Mouse (Mus musculus) left cerebral cortex, adult 2 months (tissue): ENCODE results near the gene Lrrc57. TPM values are rescaled to one million over a fixed set of nuclear protein-coding genes. Genes with fewer than 3 reads are reported as not detected.
A peak's percentile ranks its signal among the peaks of the same experiment; 100 is the strongest.

ENCODE experiments used
- DNase-seq, 2 experiments: peaks; one replicate each; pipeline ENCODE4 v3.0.0; 2021 to 2022; ENCODE audit warnings: low spot score in 2 of 2, mixed read lengths in 1 of 2; ENCODE audit errors: extremely low spot score in 1 of 2
- H3K27ac ChIP-seq: fragments of 200-600 bp; 2 replicates; pipeline ENCODE4 v1.8.1; 2022
- H3K4me3 ChIP-seq: fragments of 200-600 bp; 2 replicates; pipeline ENCODE4 v1.8.1; 2022
- CTCF ChIP-seq: fragments of 200-600 bp; IDR thresholded peaks from 2 replicates; pipeline ENCODE4 v1.8.1; 2022; ENCODE audit warnings: antibody characterized with exemption, mild to moderate bottlenecking, moderate library complexity
- intact Hi-C: fragments of 180-260 bp; cut with DNase I; formaldehyde crosslinking; loops from one replicate; pipeline ENCODE4 v1.15.1; 2025
- long read RNA-seq, 2 experiments: library from polyadenylated mRNA; stranded (forward); transcript quantifications; one replicate each; pipeline ENCODE4 v2.0.0; 2021; ENCODE audit warnings: borderline mapping rate in 2 of 2
- total RNA-seq, 2 experiments: library from RNA; stranded (reverse); gene quantifications; 2 replicates each; pipeline ENCODE4 v1.2.3; 2021

Lrrc57 gene
- total RNA-seq = 10 to 100 TPM; 41.6 to 42.5 TPM
- long read RNA-seq, experiment 1, transcript Lrrc57-201 (6 exons, 1,848 nt) = minor isoform, 6 of 64 reads
- long read RNA-seq, experiment 1, transcript Lrrc57-204 (6 exons, 1,961 nt) = minor isoform, 8 of 64 reads
- long read RNA-seq, experiment 1, transcript Lrrc57-202 (6 exons, 1,962 nt) = major isoform, 14 of 64 reads
- long read RNA-seq, experiment 1, partial matches to known transcripts = 12 of 64 reads
- long read RNA-seq, experiment 1, other reads (novel, unspliced or antisense) = 23 of 64 reads
- long read RNA-seq, experiment 2, transcript Lrrc57-202 (6 exons, 1,962 nt) = major isoform, 19 of 75 reads
- long read RNA-seq, experiment 2, transcript Lrrc57-204 (6 exons, 1,961 nt) = minor isoform, 5 of 75 reads
- long read RNA-seq, experiment 2, transcript Lrrc57-201 (6 exons, 1,848 nt) = minor isoform, 5 of 75 reads
- long read RNA-seq, experiment 2, partial matches to known transcripts = 10 of 75 reads
- long read RNA-seq, experiment 2, other reads (novel, unspliced or antisense) = 36 of 75 reads

DNA sequence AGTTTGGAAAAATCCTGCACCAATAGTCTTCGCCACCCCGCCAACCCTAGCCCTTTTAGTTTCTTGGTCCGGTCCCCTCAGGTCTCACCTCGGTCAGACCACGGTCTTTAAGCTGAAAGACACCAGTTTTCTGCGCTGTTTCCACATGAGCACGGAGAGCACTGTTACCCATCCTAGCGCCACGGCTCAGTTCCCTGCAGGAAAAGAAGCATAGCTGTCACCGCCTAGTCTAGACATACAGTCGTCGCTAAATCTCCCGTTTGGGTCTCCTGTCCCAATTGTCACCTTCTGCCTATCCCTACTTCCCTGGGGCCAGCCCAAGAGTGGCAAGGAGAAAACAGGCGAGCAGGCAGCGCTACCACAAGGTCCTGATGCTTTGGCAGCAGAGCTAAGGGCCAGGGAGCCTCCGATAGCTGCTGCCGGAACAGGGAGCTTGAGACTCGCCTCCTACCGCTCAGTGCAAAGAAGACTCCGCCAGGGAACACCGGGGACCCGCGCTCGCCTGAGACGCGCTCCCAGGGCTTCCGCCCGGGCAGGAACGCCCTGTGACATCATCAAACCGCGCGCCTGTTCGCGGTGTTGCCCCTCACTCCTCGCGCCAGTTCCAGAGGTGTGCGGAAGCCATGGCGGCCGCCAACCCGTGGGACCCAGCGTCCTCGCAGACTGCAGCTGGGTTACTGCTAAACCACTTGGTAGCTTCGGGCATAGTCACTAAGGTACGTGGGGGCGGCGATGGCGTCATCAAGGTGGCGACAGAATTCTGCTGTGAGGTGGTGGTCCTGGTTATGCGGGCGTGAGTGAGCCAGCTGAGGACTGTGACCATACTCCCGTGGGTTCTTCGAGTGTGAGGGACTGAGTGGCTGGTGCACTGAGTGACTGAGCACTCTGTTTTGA, at the start of gene Lrrc57, which contains the start of gene Haus2:
Lrrc57 (minus strand) TSS at position 691 of the 894 bp plus-strand sequence.
Haus2 (plus strand) TSS at position 554 of the 894 bp plus-strand sequence.
- peak; percentile 24 for TF ChIP-seq CTCF
- Histone ChIP-seq H3K4me3 (peak within 1 kb of the TSS; percentile 85), H3K27ac (peak within 1 kb of the TSS; percentile 89)
- peak; percentile 91 to 93 for DNase-seq
- intact Hi-C loops = loop anchor here (1.0 to 5.0 kb wide), 2 partner anchors 46 to 67 kb away; partner anchors contain the start of gene Zfp106

DNA sequence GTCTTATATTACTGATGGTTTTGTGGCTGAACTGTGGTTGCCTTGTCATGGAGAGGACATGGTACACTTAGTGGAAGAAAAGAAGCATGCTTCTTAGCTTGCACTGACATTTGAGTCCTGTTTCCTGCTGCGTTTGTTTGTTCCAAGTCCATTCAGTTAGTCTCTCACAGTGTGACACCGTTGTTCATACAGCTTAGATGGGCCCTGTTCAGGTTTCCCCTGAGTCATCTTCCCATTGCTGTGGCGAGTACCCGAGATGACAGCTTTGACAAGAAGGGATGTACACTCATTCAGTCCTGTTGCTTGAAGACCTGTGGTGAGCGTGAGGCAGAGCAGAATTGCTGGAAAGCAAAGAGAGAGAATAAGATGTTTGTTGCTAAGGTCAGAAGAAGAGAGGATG, 49.2 kb upstream of the Lrrc57 start:
- intact Hi-C loops = no loop called here
- TF ChIP-seq CTCF = no peak
- Histone ChIP-seq H3K27ac (no peak overlapping the region), H3K4me3 (no peak overlapping the region)
- no peak for DNase-seq

DNA sequence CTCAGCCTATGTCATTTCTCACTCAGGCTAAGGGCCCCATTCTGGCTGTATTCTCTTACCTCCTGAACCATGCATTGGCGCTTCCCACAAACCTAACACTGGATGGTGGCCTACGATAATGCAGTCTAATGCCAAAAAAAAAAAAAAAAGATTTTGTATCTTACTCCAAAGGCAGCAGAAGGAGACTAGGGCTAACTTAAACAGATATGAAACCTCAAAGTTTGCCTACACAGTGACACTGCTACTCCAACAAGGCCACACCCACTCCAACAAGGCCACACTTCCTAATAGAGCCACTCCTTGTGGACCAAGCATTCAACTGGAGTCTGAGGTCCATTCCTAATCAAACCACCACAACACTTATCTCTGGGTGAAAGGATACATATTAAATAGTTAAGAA, 47.4 kb upstream of the Lrrc57 start:
- H3K27ac ChIP-seq = no peak overlapping the region
- no peak for TF ChIP-seq CTCF
- intact Hi-C loops = no loop called here
- no peak overlapping the region for H3K4me3 ChIP-seq
- no peak for DNase-seq

DNA sequence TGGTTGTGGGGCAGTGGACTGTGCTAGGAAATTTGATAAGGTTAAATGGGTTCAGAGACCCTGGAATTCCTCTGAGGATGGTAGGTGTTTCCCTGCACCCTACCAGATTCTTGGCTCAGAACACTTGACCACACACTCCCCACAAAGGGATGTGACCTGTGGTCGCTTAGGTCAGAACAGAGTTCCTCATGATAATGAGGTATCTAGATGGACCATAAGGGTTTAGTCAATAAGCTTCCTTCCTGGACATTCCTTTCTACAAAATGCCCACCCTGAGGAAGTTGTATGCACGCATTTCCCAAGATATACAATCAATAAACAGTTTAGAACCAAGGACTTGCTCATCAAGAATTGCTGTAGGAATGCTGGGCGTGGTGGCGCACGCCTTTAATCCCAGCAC, 46.6 kb upstream of the Lrrc57 start:
- Histone ChIP-seq H3K4me3 (no peak overlapping the region), H3K27ac (no peak overlapping the region)
- intact Hi-C loops = no loop called here
- no peak for TF ChIP-seq CTCF
- no peak for DNase-seq

DNA sequence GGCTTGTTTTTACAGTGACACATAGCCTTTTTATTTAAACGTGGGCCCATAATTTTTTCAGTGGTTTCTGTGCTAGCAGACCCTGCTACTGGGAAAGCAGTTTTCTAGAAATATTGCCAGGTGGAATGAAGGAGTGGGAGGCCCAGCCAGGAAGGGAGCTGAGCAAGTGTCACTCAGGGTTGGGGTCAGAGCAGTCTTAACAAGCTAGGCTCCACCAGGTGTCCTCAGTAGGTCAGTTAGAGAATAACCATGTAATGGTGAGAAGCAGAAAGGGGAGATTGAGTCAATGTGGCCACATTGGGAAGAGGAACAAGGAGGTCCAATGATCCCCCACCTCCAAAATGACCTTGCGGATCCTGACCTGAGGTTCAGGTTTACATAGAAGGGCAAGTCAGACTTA, 45.4 kb upstream of the Lrrc57 start:
- TF ChIP-seq CTCF = no peak
- DNase-seq = no peak
- intact Hi-C loops = no loop called here
- Histone ChIP-seq H3K27ac (no peak overlapping the region), H3K4me3 (no peak overlapping the region)

DNA sequence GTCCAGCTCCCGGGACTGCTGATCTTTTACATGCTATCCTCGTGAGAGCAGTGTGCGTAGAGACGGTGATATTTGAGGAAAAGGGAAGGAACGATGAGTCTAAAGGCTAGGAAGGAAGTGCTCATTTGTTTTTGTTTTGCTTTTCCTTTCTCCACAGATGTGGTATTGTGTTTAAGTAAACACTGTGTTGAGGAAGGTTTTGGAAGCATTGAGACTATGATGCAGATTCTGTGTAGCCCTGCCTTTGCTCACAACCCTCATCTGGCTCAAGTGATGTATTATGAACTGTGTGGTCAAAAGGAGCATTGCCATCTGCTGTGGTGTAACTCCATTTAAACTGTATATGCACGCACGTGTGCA, 43.6 kb upstream of the Lrrc57 start:
- no peak for TF ChIP-seq CTCF

DNA sequence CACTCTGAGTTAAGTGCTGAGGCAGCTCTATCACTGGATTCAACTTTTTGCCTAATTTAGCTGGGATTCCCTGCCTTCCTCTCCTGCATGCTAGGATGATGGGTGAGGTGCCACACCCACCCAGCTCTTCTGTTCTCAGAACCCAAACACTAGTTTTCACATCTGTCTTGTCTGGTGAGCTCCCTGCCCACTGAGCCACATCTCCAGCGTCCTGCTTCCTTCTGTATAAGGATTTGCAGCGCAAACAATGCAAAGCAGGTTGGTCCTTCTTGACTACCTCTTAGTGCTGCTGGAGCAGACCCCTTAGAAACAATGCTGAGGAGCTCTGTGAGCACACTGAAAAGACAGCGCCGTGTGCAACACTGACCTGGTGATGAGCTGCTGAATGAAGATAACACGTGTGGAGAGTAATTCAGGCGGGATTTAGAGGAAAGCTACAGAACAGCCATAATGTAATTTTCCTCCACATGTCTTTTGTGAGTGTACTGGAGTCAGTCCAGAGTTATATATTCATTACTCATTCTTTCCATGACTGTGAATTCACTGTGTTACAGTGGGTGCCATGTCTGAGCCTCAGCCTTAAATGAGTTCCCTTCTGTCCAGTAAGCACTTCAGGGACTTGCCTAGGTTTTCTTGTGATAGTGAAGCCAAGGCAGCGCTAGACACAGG, 43.1 kb upstream of the Lrrc57 start:
- TF ChIP-seq CTCF = no peak
- no peak overlapping the region for H3K27ac ChIP-seq
- intact Hi-C loops = no loop called here
- DNase-seq = no peak
- no peak overlapping the region for H3K4me3 ChIP-seq

More for the DNA sequence above, 43.6 kb upstream of the Lrrc57 start:
- no peak for DNase-seq
- Histone ChIP-seq H3K27ac (no peak overlapping the region), H3K4me3 (no peak overlapping the region)
- intact Hi-C loops = no loop called here

DNA sequence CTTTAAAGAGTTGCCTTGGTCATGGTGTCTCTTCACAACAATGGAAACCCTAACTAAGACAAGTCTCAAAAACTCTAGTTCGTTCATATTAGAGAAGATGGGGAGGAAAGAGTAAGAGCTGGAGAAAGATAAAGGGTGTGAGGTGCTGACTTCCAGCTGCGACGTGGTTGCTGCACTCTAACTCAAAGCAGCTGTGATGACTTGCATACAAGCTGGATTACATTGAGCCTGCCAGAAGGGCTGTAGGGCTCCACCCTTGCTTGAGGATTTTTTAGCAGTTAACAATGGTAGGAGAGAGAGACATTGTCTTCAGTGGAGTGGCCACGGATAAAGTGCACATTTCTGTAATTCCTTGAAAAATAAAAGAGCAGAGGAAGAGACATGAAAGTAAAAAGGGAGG, 37.5 kb upstream of the Lrrc57 start:
- H3K4me3 ChIP-seq = no peak overlapping the region
- no peak overlapping the region for H3K27ac ChIP-seq
- no peak for DNase-seq
- no peak for TF ChIP-seq CTCF
- intact Hi-C loops = no loop called here

DNA sequence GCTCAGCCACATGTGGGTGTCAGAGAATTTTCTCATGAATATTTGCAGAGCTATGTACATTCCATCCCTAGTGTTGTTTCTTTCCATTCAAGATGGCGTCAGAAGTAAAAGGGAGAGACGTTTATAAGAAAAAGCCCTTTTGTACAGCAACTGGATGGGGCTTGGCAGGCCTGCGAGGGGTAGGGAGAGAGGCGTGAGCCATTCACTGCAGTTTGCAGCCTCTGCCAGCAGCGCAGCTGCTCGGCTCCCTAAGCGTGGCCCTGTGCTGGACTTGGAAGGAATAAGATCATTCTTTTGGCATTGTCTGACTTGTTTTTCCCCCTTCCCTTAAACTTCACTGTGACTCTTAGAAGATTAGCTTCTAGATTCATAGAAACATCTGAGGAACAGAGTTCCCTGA, 34.5 kb upstream of the Lrrc57 start:
- Histone ChIP-seq H3K4me3 (no peak overlapping the region), H3K27ac (peak overlapping the region; percentile 7; the same call in 1 of the 2 replicates)
- no peak for TF ChIP-seq CTCF
- peak in 1 of 2 experiments; percentile 13 for DNase-seq
- intact Hi-C loops = no loop called here

DNA sequence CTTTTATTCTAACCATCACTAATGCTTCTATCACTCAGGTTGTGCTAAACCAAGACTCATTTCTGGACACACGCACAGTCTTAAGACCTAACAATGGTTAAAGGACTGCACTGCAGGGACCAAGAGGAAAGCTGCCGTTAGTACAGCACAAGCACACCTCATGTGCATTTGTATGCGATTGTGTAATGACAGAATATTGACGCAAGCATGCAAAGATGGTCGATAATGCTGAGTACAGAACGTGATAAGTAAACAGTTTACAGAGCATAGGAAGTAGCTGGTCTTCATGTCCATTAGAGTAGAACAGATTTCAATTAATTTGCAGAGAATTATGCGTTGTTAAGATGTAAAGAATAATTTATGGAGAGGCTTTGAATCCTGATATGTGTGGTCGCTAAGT, 31.5 kb upstream of the Lrrc57 start:
- intact Hi-C loops = no loop called here
- H3K27ac ChIP-seq = no peak overlapping the region
- no peak for TF ChIP-seq CTCF
- DNase-seq = no peak
- no peak overlapping the region for H3K4me3 ChIP-seq

DNA sequence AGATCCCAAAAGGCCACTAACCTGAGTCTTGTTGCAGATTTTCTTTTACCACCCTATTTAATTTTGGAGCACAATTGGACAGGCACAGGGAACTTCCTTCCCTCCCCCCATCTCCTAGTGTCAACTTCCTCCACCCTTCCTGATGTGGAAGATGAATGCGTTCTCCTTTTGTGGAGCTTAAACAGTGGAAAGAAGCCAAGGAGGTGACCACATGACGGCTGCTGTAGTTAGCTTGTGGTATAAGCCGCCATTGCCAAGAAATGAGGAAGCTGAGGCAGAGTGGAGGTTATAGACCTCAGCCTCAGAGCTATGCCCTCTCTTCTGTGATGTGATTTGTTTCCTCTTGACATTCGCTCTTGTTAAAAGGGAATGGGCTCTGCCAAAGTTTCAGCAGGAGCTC, 22.6 kb upstream of the Lrrc57 start:
- H3K4me3 ChIP-seq = no peak overlapping the region
- DNase-seq = no peak
- no peak for TF ChIP-seq CTCF
- H3K27ac ChIP-seq = no peak overlapping the region
- intact Hi-C loops = no loop called here
